Mouse (Mus musculus): Measurements from ENCODE around the gene Moap1.

Gene Moap1

DNA sequence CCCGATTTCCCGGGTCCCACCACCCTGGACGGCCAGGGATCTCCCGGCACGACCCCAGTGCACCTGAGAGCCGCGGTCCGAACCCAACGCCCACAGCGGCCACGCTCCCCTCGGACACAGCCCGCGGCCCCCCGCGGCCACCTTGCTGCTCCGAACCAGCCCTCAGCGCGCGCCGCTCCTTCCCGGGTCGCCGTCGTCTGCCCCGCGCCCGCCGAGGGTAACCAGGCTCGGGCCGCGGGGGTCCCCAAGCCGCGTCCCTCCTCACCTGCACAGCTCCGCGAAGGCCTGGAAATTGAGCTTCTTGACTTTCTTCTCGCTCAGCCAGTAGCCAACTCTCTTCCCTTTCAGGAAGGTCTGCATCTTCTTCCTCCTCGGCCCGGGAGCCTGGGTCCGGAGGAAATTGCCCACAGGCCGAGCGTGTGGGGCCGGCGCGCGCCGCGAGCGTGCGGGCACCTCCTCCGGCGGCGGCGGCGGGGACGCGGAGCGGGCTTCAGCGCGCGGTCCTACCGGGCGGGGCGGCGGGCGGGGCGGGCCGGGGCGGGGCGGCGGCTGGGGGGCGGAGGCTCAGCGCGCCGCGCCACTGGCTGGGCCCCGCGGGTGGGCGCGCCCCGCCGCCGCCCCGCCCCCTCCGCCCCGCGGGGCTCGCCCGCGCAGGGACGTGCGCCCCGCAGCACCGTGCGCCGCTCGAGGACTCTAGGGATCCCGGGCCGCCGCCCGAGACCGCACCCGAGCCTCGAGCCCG, 38.8 kb downstream of the Moap1 start, which contains the start of gene Itpk1:
Gene Itpk1, minus strand, starts transcription at position 474 of the 742 bp plus-strand sequence.
- peak; percentile 66 for DNase-seq

DNA sequence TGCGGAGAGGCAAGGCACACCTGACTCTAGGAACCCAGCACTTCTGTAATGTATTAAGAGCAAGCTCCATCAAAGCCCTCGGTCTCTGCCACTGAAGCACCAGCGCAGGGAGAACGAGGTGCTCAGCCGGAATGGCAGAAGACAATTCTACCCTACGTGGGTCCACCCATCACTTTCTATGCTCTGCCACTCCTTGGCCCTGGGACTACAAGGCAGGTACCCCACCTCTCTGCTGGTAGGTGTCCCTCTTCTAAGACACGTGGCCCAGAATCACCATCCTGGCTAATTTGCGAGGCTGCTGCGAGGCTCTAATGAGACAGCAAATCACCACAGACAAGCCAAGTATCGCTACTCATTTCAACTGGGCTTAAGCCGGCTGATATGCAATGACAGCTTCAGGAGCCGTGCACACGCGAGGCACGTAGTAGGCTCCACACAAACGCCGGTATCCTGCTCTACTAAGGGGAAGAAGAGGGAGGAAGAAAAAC, 39.5 kb downstream of the Moap1 start:
- DNase-seq = peak; percentile 8

GRCm38 (mm10) chr12:102703441-102703840, 40.0 kb downstream of the Moap1 start:
- no peak for DNase-seq

DNA sequence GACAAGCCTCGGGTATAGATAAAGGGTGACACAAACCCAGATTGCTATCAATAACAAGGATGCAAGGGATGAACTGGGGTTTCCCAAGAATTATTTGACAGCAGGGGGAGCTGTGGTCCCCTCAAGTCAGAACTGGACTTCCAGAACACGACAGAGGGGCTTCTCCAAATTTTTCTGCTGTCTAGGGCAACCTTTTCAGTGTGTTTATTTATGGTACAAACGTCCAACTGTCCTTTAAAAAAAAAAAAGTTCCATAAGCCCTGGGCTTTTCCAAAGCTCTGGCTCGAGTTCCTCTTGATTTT, 40.4 kb downstream of the Moap1 start:
- peak; percentile 49 for DNase-seq

DNA sequence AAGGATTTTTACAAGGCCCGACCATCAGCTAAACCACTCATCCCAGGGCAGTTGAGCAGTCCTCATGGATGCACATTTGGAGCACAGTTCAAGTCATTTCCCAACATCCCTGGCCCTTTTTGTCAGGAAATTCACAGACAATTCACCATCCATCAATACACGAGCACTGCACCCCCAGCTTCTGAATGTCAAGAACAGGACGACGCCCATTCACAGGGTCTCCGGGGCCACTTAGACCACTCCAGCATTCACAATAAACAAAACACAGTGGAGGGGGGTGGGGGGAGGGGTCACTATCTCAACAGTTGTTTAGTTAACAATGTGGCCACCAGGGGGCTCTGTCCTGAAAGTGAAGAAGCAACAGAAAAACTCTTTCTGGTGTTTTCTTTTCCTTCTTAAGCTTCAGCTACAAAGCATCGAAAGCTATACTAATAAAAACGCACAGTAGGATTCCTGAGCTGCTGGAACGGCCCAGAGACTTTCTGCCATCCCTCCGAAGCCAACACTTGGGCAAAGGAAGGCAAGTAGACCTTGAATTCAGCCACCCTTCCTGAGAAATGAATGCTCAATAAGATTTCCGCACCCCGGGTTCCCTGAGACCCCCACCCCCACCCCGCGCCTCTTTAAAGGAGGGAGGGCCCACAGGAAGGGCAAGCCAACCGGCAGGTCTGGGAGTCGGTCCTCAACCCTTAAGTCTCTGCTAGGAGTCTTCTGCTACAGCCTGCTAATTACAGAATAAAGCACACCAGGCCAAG, 40.9 kb downstream of the Moap1 start:
- peak; percentile 66 for DNase-seq

- no peak for DNase-seq
Measured at GRCm38 (mm10) chr12:102701691-102702207, 41.7 kb downstream of the Moap1 start.

GRCm38 (mm10) chr12:102700453-102700852, 43.0 kb downstream of the Moap1 start:
- no peak for DNase-seq

DNA sequence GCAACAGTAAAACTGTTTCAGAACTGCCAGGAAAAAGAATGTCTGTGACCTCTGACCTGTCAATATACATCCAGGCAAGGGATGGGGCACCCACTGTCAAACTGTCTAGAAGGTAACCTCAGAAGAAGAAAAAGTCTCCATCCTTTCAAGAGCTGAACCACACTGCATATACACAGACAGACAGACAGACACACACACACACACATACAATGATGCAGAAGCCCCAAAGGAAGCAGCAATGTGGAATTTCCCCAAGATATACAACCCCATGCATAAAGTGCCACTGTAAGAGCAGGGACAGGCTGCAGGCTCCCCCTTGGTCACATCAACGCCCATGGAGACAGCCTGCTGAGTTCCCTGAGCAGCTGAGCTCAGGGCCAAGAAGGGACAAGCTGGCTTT, 44.3 kb downstream of the Moap1 start:
- no peak for DNase-seq

GRCm38 (mm10) chr12:102698089-102698684, 45.3 kb downstream of the Moap1 start:
- DNase-seq = peak; percentile 4

- DNase-seq = no peak
Measured at GRCm38 (mm10) chr12:102697381-102697780, 46.1 kb downstream of the Moap1 start.

GRCm38 (mm10) chr12:102696635-102697354, 46.7 kb downstream of the Moap1 start:
- DNase-seq = no peak

- peak; percentile 92 for DNase-seq
Measured at GRCm38 (mm10) chr12:102695369-102696239, 47.9 kb downstream of the Moap1 start.
